Mouse (Mus musculus): ENCODE measurements around the gene Fyb.

Fyb gene

GRCm38 (mm10) chr15:6653046-6653445 is 130.4 kb downstream of the Fyb start:
- no peak for ATAC-seq (ENCODE audit: low TSS enrichment)

DNA sequence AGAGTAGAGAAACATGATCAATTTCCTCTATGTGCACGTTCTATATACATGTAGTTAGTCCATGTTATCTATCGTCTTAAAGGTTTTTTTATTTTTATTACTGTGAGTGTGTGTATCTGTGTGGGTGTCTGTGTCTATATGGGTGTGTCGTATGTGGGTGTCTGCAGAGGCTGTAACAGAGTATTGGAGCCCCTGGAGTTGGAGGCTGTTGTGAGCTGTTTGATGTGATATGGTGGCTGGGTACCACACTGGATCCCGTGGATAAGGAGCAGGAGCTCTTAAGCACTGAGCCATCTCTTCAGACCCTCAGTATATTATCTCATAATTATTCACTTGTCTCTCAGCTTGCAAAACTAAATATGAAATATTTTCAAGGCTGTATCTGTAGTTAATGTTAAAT is 135.4 kb downstream of the Fyb start:
- ATAC-seq (ENCODE audit: low TSS enrichment) = no peak

GRCm38 (mm10) chr15:6661951-6662350 is 139.3 kb downstream of the Fyb start:
- ATAC-seq (ENCODE audit: low TSS enrichment) = no peak

- ATAC-seq (ENCODE audit: low TSS enrichment) = no peak
These were observed 141.3 kb downstream of the Fyb start for GRCm38 (mm10) chr15:6663991-6664390.

DNA sequence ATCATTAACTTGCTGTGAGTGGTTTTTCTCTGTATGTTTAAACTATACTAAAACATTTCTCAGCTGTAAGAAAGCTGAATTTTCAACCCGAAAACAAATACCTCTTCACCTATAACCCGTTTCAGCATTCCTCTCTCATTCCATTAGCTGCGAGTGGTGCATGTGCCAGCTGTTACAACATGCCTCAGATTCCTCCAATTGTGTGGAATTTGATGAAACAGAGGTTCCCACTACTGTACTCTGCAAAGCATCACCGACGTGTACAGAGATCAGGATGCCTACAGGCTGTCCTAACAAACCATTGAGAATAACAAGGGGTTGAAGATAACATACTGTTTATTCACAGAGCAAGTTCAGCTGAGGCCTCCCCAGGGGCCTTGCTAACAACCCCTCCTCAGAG is 143.4 kb downstream of the Fyb start:
- ATAC-seq (ENCODE audit: low TSS enrichment) = no peak

- ATAC-seq (ENCODE audit: low TSS enrichment) = no peak
These were observed 146.3 kb downstream of the Fyb start for GRCm38 (mm10) chr15:6668793-6669437.

- no peak for ATAC-seq (ENCODE audit: low TSS enrichment)
These were observed 155.8 kb downstream of the Fyb start for GRCm38 (mm10) chr15:6678479-6678878.

GRCm38 (mm10) chr15:6702164-6702563 is 179.5 kb downstream of the Fyb start:
- no peak for ATAC-seq (ENCODE audit: low TSS enrichment)

DNA sequence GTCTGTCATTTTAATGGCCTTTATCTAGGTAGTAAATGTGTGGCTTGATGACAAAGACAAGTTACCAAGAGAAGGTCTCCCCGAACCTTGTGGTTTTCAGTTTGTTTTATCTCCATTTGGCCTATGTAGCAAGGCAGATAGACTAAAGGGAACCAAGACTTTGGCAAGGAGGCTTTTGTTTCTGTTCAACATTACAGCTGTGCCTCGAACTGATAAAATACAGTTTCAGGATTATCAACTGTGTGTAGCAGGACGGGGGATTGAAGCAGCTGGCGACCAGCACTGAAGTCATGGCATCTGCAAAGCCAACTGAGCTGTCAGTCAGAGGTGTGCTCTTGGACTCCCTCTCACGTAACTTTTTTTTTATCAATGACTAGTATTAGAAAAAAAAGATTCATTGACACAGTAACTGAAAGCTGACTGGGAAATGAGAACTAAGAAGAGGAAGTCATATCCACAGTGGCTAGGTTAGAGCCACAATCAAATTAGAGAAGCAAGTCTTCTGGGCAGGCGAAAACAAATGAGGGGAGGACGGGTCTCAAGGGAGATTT is 182.8 kb downstream of the Fyb start:
- no peak for ATAC-seq (ENCODE audit: low TSS enrichment)

DNA sequence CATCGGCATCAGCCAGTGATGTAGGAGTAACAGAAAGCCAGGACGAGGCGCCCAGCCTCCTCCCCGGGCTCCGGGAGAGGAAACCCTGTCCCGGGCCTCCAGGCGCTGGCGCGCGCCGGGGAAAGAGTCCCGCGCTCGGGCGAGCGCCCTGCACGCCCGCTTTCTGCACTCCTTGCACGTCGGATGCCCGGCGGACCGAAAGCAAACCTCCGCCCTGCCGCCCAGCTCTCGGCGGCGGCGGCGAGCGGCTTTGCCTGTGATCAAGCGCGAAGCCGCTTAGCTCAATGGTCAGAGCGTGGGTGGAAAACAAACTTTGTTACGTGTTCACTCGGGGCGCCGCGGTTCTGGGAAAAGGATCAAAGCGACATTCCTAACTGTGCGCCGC is 184.9 kb downstream of the Fyb start:
- peak; percentile 44 for ATAC-seq (ENCODE audit: low TSS enrichment)

DNA sequence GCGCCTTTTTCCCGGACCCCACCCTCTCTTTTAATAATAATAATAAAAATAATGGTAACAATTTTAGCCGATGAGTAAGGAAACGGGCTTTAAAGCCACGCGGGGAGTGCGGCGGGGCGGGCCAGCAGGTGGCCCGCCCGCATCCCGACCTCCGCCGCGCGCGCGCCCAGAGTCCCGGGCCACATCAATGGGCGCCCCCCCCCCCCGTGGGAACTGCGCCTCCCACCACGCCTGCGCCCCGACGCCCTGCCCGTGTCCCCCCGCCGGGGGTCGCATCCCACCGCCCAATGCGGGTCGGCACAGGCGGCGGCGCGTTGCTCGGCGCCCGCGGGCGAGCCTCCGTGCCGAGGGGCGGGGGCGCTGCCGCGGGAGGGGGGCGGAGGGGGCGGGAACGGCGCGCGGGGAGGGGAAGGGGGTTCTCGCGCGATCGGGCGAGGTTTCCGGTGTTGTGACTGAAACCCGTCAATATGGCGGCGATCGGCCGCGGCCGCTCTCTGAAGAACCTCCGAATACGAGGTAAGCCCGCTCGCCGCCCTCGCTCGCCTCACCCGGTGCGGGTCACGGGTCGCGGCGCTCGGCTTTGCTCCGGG is 185.4 kb downstream of the Fyb start, which contains the start of gene Rictor:
Gene Rictor, plus strand, starts transcription at position 444 of the 590 bp plus-strand sequence.
- ATAC-seq (ENCODE audit: low TSS enrichment) = peak; percentile 75

- ATAC-seq (ENCODE audit: low TSS enrichment) = peak; percentile 60
These were observed 186.1 kb downstream of the Fyb start for GRCm38 (mm10) chr15:6708526-6709441.

DNA sequence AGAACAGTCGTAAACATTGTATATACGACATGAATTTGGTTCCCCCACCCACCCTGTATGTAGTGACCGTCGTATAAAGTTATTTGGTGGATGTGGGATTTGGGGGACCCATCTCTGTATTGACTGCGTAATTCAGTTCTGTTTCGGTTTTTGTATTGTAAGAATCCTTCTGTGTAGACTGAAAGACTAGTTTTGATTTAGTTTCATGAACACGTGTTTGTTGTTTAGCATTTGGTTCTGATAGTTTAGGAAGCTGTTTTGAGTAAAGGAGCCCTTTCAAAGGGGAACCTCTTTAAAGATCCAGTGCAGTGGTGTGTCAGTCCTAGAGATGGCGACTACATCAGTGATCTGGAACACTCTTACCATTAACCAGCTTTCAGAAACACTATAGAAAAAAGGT is 187.0 kb downstream of the Fyb start:
- ATAC-seq (ENCODE audit: low TSS enrichment) = no peak

GRCm38 (mm10) chr15:6710341-6710740 is 187.7 kb downstream of the Fyb start:
- no peak for ATAC-seq (ENCODE audit: low TSS enrichment)

GRCm38 (mm10) chr15:6711226-6711625 is 188.6 kb downstream of the Fyb start:
- no peak for ATAC-seq (ENCODE audit: low TSS enrichment)
